Mouse (Mus musculus) embryo, embryonic 10.5 days (tissue): ENCODE measurements at regions not wholly inside any gene's neighbourhood (a gene's known extent, or its start where the extent isn't known, plus 50 kb on each side); places are given as distances from the start of the nearest gene placed in this dataset.

Experiments used
- DNase-seq: peaks from one replicate; pipeline ENCODE4 v3.0.0-alpha.2; 2015; ENCODE audit warnings: low spot score

- DNase-seq = no peak
These were observed 148.1 kb upstream of the Pgrmc2 start for GRCm38 (mm10) chr3:41230961-41231377.

- DNase-seq = no peak
These were observed 146.6 kb upstream of the Pgrmc2 start for GRCm38 (mm10) chr3:41229493-41229892.

- DNase-seq = peak; percentile 65
These were observed 145.7 kb upstream of the Pgrmc2 start for GRCm38 (mm10) chr3:41228536-41228935.

DNA sequence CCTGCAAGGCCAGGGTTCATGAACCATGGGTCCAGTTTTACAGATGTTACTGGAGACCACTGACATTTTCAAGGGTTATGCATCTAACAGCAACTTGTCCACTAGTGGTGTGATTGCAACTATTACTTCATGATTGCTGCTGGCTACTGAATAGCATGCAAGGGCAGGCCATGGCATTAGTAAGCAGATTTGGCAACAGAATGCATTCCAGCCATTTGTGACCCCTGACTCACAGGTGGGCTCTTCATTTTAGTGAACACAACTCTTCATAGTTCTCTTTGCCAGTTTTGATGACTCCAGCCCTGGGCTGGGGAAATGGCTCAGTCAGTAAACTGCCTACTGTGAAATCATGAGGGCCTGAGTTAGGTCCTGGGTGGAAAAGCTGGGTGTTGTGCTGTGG is 137.9 kb upstream of the Pgrmc2 start:
- DNase-seq = no peak

- no peak for DNase-seq
These were observed 134.9 kb upstream of the Pgrmc2 start for GRCm38 (mm10) chr3:41217770-41218169.

DNA sequence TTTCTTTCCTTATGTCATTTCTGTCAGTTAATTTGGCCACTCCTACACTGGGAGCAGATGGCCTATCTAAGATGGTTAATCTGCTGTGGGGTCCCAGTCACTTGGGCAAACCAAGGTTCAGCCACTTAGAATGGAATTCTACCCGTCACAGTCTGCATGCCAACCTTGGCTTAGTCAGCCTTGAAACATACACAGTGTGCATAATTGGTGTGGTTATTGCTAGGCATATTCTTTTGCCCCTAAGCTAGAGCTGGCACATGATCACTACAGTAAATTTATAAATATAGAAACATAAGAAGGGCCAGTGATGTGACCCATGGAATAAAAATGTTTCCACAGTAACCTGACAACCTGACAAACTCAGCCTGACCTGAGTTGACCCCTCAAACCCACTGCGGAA is 130.7 kb upstream of the Pgrmc2 start:
- no peak for DNase-seq

DNA sequence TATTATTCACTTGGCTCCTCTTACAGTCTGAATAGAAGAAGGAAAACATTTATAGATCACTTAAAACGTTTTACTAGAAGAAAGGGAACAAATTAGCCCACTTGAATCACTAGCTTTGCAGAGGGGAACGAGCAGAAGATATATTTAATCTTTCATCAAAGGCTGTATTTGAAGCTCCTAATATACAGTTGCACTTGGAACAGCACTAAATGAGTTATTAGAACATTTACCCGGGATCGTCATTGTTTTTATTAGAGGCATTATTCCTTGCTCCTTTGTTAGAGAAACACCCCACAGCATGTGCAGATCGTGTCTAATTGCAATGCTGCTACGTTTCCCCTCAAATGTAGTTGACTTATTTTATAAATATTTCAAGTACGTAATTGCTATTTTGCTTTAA is 127.5 kb upstream of the Pgrmc2 start:
- no peak for DNase-seq

DNA sequence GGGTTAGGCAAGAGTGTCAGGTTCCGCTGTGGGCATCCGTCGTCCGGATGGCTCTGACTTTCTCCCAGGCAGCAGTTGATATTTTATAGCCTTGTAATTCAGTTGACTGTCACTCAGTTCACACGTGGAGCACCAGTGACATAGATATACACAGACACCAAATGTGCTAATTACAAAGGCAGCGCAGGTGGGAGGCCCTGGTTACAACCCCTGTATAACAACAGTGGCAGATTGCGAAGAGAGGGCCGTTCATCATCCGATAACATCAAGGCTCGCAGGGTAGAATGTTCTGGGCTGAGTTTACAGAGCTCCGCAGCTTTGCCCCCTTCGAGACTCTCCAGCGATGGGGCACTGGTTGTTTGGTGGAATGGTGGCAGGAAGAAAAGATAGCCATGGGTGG is 120.0 kb upstream of the Pgrmc2 start:
- DNase-seq = no peak

- DNase-seq = peak; percentile 59
These were observed 118.9 kb upstream of the Pgrmc2 start for GRCm38 (mm10) chr3:41201782-41202181.

GRCm38 (mm10) chr3:41200026-41200425 is 117.2 kb upstream of the Pgrmc2 start:
- no peak for DNase-seq

- no peak for DNase-seq
These were observed 115.5 kb upstream of the Pgrmc2 start for GRCm38 (mm10) chr3:41198216-41198976.

DNA sequence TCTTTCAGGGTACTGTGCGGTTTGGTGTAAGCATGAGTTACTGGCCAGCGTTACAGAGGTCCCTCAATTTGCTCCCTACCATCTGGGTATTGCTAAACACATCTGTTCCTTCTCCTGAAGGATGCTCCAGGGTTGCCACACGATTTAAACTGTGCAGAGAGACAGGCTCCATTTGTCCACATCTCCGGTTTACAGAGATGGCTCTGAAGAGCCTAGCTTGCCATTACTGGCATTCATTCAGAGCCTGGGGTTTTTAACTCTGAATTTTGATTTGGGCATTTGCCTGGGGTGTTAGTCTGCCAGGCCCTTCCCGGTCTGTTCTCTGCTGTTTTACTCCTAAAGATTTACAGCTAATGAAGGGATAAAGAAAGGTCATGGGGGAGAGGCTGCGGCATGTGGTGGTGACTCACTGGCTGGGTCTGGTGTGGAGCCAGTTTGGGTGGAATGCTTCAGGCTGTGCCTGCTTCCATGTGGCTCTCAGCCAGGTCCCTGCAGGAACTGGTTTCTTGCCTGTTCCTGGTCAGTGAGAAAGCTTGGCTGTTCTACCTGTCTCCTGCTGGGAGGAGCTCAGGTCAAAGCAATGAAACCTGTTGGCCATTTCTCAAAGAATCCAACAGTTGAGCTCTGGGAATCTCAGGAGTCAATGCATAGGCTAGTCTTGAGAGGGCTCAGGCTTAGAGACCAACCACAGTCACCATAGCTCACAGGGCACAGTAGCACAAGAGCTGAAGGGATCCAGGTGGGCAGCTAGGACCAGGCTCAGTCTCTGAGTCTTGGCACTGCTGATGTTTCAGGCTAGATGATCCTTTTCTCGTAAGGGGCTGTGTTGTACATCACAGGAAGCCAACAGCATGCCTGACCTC is 112.5 kb upstream of the Pgrmc2 start:
- DNase-seq = peak; percentile 22

DNA sequence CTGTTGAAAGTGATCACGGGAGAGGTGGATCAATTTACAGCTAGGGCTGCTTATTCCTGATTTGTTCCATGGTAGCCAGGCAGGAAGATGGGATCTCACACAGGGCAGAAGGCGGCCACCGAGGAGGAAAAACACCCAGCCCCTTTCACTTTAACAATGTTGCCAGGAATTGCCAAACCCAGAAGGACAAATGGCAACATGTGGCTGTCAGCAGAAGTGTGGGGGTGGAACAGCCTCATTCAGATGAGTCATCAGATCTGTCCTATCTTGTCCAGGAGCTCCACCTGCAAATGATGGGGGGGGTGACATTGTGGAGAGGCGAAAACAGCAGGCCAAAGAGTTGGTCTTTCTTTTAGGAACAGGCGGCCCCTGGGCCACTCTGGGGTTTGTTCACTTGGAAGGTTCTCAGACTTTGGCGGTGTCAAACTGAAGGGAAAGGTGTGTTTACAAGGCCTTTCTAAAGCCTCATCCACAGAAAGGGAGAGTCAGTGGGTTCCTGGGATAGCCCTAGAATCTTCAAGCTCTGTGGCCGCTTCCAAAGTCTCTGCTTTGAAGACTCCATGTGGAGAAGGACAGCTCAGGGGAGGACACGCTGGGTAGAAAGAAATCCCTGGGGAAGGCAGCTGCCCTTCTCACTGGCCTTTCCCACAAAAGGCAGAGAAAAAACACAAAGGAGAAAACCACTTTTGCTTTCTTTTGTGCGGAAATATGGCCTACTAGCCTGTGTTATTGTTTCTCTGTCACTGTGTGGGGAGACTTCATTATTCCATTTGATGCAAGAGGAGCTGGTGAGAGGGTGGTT is 111.7 kb upstream of the Pgrmc2 start:
- no peak for DNase-seq

GRCm38 (mm10) chr3:41185305-41186097 is 102.7 kb upstream of the Pgrmc2 start:
- DNase-seq = no peak

- peak; percentile 25 for DNase-seq
These were observed 101.5 kb upstream of the Pgrmc2 start for GRCm38 (mm10) chr3:41184375-41184774.

GRCm38 (mm10) chr3:41182900-41183595 is 100.2 kb upstream of the Pgrmc2 start:
- no peak for DNase-seq

GRCm38 (mm10) chr3:41182036-41182899 is 99.4 kb upstream of the Pgrmc2 start:
- DNase-seq = peak; percentile 90

DNA sequence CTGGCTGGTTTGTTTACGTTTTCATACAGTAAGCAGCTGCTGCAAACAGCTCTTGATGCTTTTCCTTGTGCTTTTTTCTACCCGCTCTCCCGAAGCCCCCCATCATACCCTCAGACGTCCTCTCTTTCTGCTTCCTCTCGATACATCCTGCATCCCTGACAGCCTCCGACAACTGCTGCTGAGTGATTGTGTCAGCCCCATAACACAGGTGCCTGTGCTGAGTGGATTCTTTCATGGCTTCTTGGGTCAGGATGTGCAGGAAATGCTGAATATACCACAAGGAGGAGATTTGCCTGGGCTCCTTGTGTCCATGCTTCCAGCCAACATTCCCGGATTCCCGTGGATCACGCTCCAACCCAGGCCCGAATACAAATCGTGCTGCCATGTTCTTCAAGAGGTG is 98.6 kb upstream of the Pgrmc2 start:
- DNase-seq = no peak

- no peak for DNase-seq
These were observed 98.1 kb upstream of the Pgrmc2 start for GRCm38 (mm10) chr3:41180911-41181310.
